Mouse (Mus musculus): Measurements from ENCODE around the gene Psmf1.

Gene Psmf1

DNA sequence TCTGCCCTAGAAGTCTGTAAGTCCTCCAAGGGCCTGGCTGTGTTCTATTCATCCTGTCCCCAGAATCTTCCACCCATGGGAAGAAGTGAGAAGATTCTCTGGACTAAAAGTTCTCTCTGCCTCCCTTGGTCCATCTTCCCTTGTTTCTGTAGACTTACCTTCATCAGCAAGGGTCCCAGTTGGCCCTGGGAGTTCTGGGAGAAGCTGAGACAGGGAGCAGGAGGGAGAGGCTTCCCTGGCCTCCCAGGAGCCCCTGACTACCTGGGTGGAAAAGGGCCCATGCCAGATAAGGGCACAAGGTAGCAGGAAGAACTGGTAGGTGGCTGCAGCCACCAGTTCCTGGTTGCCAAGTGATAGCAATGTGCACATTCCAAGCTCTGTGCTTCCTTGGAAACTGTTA, at the start of gene Psmf1:
TSS of gene Psmf1 (minus strand) at position 342 of the 400 bp plus-strand sequence.
- DNase-seq (ENCODE audit: low spot score): no peak

DNA sequence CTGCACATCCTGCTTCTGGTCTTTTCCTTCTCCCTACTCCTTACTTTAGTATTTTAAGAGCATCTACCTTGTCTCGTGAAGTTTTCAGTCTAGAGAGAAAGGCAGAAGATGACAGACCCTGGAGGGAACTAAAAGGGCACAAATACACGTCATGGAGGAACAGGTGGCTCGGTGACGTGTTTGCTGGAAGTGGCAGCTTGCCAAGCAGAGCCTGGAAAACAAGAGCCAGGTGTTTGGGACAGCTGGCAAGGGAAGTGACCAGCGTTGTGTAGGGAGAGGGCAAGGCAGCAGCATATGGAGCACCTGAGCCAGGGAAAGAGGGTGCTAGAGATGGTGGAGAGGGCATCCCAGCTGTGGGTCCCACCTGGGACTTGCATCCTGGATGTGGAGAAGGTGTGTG, 47.2 kb upstream of the Psmf1 start:
- no peak for DNase-seq (ENCODE audit: low spot score)

DNA sequence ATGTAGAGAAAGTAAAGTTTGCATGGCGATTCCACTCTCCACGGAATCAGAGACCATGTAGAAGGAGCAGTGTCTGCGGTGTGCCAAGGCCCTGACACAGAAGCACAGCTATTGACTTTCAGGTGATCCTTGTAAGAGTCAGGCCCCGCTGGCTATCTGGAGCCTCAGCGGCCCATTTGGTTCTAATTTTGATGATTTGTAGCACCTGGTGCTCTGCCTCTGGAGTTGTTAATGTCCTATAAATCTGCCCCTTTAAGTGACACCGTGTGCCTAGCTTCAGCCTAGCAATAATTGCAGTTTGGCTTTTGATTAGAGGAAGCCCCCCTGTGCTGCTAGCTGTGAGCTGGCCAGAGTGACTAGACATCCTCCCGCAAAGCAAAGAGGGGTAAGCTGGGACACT, 46.2 kb upstream of the Psmf1 start:
- DNase-seq (ENCODE audit: low spot score): no peak

DNA sequence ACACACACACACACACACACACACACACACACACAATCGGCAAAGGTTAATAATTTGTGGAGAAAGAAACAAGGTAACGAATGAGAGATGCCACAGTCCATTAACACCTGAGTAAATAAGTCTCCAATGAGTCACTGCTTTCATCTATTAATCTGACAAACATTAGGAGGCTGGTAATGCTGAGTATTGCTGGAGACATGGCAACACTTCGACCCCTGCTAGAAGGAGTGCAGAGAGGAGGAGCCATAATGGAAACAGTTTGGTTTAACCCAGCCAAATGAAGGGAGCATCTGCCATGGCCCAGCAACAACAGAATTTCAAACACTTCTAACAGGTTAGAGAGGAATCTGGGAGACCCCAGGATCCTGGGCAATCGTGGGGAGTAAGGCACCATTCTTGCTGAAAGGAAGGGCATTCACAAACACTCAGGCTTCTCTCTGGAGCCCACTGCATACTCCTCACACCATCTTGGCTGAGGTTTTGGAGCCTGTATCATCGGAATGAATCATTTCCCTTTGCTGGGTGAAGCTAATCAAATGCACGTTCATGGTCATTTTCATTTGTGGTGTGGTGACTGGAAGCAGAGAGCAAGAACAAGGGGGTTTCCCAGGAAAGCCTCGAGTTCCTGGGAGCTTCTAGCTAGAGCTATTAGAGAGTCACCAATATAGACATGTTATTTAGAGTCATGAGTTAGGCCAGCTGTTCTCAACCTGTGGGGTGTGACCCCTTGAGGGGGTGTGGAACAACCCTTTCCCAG, 44.4 kb upstream of the Psmf1 start:
- DNase-seq (ENCODE audit: low spot score): no peak

DNA sequence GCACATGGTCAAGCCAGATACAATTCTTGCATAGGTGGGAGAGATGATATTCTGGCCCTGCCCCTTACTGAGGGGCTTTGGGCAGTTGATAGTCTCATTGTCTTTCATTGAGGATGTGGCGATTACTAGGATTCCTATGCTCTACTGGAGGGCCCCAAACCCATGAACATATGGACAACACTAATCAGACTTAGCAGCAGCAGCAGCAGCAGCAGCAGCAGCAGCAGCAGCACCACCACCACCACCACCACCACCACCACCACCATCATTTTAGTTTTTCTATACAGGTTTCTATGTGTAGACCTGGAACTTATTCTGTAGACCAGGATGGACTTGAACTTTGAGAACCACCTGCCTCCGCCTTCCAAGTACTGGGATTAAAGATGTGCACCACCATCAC, 39.5 kb upstream of the Psmf1 start:
- DNase-seq (ENCODE audit: low spot score): no peak

DNA sequence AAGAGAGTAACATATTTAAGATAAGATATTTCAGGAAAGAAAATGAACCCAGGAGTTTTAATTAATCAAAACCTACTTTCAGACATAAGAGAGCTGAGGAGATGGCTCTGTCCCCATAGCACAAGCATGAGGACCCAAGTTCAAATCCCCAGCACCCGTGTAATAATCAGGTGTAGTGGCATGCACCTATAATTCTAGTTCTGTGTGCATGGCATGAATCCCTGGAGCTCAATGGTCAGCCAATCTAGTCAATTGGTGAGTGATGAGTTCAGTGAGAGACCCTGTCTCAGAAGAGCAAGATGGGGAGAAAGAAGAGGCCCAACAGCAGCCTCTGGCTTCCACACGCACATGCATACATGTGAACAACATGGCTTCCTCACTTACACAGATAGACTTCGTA, 33.4 kb upstream of the Psmf1 start:
- no peak for DNase-seq (ENCODE audit: low spot score)

DNA sequence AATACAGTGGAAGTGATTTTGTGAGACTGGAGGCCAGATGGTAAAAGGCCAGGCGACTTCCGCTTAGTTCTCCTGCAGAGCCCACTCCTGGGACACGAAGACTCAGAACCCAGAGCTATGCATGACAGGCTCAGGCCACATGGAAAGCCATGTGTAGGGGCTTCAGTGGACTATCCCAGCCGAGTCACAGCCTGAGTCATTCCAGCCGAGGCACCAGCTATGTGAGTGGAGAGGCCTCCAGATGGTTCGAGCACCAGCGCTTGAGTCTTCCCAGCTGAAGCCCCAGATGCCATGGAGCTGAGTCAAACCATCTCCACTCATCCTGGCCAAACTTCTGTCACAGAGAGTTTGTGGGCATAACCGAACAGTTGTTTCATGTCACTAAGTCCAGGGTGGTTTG, 29.5 kb upstream of the Psmf1 start:
- no peak for DNase-seq (ENCODE audit: low spot score)

DNA sequence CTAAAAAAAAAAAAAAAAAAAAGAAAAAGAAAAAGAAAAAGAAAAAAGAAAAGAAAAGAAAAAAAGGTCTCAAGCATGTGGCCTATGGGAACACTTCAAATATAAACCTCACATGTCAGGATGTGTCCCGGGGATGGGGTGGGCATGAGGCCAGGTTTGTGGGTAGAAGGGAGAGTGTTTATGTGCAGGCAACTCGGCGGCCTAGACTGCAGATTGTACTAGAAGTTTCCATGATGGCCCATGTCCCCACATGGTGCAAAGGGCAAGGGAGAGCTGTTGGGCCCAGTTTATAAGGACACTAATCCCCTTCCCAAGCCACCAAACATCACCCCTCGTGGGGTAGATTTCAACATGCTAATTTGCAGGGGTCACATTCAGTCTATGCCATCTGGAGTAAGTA, 28.2 kb upstream of the Psmf1 start:
- DNase-seq (ENCODE audit: low spot score): no peak

DNA sequence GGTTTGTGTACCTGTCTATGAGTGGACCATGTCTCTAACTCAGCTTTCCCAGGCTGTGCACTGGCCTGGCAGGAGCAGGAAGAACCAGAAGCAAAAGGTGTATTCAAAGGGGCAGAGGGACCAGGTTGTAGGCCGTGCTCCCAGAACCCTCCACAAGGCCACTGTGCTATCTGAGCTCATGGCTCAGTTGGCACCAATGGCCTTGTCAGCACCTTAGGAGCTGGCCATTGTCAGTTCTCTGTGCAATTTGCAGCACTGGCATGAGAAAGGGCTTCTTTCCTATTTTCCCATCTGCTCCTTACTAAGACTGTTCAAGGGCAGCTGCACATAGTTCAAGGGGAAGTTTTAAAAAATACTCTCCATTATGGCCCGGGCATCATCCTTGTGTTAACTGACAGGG, 20.6 kb upstream of the Psmf1 start:
- no peak for DNase-seq (ENCODE audit: low spot score)

DNA sequence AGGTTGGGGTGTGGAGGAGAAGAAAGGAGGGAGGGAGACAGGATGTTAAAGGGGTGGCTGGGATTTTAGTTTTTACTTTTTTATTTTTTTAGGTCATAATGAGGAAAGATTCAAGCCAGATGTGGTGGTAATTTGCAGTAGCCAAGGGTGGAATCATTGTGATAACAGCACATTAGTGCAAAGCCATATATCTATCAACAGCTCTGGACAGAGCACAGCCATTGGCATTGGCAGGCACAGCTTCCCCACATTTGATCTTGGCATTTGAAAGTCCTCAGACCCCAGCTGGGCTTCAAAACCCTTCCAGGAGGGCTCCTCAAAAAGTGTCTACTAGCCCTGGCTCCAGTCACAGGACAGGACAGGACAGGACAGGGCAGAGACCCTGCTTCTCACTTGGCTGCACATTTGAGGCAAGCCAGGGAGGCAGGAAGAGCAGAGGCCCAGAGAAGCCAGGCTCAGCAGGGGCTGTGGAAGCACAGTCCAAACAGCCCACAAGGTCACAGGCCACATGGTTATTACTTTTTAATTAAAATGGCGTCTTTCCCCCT, 14.9 kb upstream of the Psmf1 start:
- DNase-seq (ENCODE audit: low spot score): no peak

DNA sequence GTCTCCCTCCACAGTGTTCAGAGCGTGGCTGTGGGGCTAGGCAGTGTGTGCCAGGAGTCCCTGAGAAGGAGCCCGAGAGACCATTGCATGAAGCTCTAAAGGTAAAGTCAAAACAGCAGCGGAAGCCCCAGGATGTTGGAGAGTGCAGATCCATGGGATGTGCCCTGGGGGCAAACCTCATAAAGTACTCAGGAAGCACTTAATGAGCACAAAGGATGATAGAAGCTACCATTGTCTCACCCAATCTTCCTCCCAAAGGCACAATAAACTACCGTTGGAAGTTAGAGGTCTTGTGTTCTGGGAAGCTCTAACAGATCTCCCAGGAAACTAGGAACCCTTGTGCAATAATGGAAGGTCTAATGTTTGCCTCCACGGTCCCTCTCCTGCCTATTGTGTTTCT, 13.5 kb upstream of the Psmf1 start:
- DNase-seq (ENCODE audit: low spot score): no peak

DNA sequence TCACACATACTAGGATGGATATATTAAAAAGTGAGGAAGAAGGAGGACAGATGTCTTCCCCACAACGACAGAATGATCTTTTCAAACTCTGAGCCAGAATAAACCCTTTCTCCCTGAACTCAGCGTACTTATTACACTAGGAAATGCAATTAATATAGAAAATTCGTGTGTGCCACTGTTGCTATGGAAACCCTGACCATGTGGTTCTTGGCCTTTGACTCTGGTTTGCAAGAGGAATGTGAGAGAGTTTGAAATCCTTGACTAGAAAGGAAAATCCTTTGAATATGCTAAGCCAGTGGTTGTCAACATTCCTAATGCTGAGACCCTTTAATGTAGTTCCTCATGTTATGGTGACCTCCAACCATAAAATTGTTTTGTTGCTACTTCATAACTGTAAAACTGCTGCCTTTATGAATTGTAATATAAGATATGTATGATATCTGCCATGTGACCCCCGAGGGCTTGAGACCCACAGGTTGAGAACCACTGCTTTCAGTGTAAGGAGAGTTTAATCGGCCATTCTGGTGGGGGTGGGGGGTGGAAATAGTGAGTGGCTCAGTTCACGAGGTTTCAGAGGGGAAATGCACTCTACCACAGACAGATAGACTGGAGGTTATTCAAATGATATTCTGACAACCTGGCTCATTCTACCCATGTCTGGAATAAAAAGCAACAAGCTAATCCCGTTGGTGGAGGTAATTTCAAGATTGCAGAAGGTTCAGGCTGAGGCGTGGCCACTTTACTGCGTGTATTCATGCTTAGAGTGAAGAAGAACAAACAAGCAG, 12.5 kb upstream of the Psmf1 start:
- no peak for DNase-seq (ENCODE audit: low spot score)

DNA sequence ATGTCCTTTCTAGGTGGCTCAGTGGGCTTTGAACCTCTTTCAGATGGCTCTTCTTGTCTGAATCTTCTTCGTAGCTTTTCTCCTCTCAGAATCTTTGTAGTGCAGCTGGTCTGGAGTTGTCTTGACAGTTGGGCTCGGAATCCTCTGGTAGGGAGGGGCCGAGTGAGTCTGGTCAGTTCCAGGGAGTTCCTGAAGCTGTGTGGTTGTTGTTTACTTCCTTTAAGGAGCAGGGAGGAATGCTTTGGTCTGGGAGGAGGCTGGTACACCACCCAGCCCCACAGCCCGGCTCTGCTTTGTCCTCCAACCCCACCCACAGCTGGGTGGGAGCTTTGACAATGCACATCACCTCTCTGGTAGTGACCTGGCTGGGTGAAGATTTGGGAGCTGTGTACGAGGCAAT, 7.3 kb upstream of the Psmf1 start:
- no peak for DNase-seq (ENCODE audit: low spot score)

DNA sequence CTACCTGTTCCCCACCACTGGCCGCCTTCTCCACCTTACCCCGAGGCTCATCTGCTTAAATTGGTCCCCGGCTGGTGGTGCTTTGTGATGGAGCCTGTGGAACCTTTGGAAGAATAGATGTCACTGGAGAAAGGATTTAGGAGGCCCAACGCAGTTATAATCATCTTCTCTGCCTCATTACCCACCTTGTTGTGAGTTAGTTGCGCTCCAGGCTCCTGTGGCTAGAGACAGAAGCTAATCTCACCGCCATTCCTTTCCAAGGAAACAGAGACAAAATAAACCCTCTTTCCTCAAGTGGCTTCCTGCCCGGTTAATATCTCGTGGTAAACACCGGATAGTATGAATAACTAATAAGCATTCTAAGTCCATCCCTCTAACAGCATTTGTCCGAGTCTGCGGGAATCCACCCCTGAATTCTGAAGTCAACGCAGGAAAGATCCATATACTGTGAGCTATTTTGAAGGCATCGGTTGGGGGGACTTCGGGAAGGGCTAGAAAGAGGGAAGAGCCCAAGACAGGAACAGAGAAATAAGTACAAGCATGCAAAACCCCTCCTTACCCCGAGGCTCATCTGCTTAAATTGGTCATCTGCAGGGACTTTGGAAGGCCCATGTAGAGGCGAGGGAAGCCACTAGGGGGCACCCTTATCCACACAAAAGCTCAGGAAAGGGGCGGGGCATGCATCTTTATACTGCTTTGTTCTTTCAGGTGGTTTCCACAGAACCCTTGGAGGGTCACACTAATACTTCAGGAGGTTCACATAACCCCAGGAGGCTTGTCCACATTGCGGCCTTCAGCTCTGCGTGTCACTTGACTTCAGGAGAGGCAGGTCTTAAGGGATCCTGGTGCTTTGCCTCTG, 4.1 kb upstream of the Psmf1 start:
- DNase-seq (ENCODE audit: low spot score): no peak

DNA sequence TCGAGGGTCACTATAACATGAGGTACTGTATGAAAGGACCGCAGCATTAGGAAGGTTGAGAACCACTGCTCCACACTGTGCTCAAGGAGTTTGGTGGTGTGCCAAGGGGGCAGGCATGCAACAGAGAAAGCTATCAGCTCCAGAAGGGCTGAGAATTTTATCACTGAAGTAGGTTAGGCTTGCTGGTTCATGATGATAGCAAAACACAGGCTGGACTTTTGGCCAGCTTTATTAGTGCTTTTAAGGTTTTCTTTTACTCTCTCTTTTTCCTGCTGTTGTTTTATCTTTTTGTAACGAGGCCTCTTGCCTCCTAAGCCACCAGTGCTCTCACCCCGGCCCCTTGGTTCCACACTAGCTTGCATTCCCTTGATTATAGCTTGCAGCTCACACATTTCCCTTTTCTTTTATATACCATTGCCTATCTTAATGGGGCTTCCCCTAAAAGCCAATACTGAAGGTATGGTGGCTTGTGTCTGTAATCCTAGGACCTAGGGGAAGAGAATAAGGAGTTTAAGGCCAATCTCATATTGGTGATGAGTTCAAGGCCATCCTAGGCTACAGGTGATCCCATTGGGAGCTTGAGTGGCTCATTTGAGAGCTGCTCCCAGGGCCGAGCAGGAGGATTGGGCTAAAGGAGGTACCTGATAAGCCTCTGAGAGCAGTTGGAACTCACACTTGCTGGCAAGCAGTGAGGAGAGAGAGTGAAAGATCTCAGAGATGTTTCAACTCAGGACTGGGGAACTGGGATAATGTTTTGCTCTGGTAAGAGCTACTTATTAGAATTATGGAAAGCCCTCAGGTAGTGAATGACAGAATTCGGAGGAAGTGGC, 921 bp downstream of the Psmf1 start:
- DNase-seq (ENCODE audit: low spot score): no peak

DNA sequence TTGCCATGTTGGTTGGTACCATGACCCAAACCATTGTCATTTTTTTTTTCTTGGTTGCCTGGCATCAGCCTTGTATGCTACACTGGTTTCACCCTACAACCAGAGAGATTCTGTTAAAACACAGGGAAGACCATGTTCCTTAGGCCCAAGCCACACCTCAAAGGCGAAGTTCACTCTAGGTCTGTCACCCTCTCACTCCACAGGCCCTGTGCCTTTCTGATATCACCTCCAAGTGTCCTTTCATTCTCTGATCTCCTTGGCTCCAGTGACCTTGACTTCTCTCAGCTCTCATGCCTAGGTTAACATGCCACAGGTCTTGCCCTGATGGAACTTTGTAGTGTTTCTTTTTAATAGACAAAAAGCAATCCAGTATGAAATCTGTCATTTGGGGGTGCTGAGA, 1.9 kb downstream of the Psmf1 start:
- DNase-seq (ENCODE audit: low spot score): no peak

DNA sequence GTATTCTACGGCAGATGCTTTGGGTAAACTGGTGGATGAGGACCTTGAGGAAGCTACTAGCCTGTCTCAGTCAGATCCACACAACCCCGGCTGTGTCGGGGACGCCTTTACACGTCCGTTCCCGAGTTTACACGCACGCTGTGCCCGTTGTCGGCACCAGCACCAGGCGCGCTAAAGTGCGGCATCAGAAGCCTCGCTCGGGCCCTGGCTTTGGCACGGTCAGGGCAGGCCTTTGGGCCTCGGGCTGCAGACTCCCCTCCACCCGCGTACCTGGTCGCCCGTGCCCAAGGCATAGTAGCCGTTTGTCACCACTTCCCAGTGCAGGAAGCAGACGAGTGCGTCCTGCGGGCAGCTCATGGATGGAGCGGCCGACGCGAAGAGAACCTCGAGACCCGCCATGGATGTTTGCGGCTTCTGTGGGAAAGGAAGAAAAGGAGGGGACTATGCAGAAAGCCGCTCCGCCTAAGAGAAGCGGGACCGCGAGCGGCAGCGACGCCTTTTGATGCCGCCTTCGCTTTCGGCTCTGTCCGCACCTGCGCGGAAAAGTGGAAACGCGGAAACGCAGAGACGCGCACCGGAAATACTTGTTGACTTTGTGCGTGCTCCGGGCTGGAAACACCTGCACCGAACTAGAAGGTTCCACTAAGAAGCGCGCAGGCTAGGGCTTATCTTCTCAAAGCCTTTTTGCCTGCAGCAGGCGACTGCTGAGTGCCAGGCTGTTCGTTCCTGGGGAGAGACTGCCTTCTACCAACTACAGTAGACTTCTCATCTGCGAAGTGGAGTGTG, 3.1 kb downstream of the Psmf1 start:
- peak; percentile 41 for DNase-seq (ENCODE audit: low spot score)

DNA sequence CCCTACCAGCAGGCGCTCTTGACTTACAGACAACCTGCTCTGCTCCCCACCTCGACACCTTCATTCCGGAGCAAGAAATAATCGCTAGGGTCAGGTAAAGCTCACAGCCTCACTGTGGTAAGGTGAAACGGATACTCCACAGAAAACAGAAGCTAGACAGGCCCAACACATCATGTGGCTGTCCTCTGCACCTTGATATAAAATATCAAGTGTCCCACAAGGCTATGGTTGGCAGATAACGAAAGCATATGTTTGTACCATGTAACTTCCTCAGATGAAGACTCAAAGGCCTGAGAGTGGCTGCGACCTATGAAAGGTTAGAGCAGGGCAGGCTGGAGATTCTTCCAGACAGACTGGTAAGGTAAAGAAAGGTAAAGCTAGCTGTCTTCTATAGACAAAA, 4.5 kb downstream of the Psmf1 start:
- DNase-seq (ENCODE audit: low spot score): no peak

DNA sequence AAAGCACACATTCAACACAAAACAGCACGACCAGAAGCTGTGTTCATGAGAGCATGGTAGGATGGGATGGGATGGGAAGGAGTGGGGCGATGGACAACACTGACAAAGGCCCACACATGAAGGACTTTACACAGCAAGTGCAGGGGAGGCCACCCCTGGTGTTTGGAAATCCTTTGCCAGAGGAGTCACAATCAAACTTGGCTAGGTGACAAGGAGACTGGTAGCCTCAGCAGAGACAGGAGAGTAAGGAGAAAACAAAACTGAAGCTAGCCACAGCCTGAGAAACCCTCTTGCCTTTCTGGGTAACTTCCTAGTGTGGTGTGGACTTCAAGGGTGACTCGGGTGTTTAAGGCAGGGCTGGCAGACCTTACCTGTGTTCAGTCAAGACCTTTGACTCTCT, 4.9 kb downstream of the Psmf1 start:
- DNase-seq (ENCODE audit: low spot score): no peak

DNA sequence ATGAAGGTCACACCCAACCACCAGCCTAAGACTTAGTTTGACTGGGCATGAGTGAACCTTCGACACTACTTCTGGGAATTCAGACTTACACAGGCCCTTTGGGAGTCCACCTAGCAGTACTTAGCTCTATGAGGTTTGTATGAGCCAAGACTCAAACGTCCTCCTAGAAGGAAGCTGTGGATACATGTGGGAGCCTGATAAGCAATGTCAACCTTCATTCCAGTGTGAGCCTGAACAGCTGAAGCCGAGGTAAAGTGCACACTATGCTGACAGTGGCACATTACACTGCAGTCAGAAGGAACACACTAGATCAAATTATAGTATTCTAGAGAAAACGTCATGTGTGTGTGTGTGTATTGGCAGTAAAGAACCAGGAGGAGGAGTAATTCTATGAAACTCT, 5.5 kb downstream of the Psmf1 start:
- DNase-seq (ENCODE audit: low spot score): no peak

DNA sequence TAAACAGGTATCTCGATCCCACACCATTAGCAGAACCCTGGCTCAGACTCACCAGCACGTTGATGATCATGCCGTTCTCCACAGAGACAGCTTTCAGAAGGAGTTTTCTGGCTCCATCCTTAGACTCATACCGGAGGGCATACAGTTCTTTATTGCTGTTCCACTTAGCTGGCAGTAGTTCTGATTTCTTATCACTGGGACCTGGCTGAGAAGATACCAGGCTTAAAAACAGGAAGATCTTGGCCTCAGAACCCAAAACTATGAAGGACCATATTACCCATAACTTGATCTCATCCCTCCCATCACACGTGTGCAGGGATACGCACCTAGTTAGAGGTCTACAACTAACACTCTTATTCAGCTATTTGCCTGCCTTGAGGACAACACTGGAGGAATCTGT, 8.6 kb downstream of the Psmf1 start:
- DNase-seq (ENCODE audit: low spot score): no peak

All from urinary bladder, postnatal 10 days (tissue).